Mouse (Mus musculus) duodenum, adult 2 months (tissue): Measurements from ENCODE around the gene Slc45a2. TPM values are rescaled to one million over a fixed set of nuclear protein-coding genes. Genes with fewer than 3 reads are reported as not detected.

Experiments used
- polyA plus RNA-seq: library from polyadenylated mRNA; depleted of rRNA; stranded (reverse); fragments of >200 nt; gene quantifications from 2 replicates; pipeline ENCODE4 v1.2.3, GENCODE M21; 2012; ENCODE audit warnings: low replicate concordance; rRNA removed

Gene Slc45a2
- not detected in 2 replicates for polyA plus RNA-seq

DNA sequence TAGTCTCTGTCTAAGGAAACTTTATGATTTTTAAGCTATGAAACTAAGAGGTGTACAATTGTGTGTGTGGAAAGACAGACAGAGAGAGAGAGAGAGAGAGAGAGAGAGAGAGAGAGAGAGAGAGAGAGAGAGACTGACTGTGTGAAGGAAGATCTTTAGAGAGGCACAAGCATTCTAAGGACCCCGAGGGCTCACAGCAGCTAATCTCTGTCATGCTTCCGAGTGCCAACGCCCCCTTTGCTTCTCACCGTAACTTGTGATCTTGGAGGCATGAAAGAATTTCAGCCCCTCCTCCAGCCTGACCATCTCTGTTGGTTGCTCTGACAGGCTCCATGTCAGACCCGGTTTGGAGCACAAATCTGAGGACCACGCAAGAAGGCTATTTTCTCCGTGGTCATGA, at the start of gene Slc45a2:
Slc45a2 (plus strand) TSS at position 301 of the 400 bp plus-strand sequence.

DNA sequence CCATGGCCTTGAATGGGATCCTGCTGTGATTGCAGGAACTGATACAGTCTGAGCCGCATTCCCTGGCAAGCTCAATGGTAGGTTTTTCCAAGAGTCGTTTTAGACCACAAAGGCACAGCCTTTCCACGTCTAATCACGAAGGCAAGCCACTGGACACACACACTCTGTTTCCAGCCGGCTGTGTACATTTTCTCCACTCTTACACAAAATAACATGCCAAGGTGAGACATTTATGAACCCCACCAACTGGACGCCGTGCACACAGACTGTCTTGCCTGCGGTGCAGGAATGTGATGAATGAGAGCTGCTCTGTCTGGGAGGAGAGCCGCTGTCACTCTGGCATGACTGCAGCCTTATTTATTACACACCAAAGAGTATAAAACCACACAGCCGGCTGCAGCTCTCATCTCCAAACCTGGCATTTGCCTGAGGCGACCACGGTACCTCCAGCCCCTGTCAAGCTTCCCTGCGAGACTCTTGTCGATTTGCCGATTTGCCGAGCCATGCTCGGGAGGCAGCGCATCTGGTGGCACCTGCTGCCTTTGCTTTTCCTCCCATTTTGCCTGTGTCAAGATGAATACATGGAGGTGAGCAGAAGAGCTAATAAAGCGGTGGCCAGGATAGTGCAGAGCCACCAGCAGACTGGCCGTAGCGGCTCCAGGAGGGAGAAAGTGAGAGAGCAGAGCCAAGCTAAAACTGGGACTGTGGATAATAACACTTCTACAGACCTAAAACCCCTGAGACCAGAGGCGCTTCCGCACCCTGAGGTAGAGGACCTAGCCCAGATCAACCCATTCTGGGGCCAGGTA, 48.4 kb upstream of the Slc45a2 start, which contains the start of gene C1qtnf3:
C1qtnf3 (plus strand) TSS at position 382 of the 809 bp plus-strand sequence.

DNA sequence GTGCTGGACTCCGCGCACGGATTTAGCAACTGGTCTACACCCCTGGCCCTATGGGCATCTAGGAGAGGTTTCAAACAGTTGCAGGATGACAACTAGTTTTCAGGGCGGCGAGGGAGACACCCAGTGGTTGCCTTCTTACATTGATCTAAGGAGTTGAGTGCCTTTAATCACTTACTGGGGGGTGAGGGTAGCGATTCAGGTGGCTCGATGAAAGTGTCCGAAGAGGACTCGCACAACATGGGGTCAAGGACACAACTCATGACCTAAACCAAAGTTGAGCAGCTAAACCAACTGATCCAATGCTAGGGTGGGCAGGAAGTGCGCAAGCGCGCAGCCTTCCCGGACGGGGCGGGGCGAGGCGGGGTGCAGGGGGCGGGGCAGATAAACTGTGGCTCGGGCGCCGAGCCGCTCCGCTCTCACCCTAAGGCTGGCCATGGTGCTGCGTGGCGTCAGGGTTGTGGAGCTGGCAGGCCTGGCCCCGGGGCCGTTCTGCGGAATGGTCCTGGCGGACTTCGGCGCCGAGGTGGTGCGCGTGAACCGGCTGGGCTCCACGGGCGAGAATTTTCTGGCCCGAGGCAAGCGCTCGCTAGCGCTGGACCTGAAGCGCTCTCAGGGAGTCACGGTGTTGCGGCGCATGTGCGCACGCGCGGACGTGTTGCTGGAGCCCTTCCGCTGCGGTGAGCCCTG, 19.0 kb upstream of the Slc45a2 start, which contains the start of gene Amacr:
Amacr (plus strand) TSS at position 380 of the 687 bp plus-strand sequence.

DNA sequence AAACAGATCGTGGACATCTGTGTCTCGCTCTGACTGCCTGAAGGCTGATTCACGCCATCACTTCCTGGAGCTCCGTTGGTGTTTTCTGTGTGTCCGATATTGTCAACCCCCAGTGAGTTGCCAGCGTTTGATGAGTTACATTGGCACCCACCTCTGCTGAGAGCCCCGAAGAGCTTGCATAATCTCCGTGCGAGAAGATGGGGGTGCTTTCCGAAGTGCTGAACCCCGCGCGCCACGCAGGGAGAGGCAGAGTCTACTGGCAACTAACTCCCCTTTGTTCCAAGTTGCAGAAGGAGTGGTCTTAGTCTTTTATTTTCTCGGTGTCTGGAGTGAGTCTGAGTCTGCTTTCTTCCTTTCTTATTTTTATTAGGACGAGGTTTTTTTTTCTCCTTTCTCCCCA, 37.2 kb downstream of the Slc45a2 start, which contains the start of gene Rxfp3:
Rxfp3 (minus strand) TSS at position 281 of the 400 bp plus-strand sequence.

DNA sequence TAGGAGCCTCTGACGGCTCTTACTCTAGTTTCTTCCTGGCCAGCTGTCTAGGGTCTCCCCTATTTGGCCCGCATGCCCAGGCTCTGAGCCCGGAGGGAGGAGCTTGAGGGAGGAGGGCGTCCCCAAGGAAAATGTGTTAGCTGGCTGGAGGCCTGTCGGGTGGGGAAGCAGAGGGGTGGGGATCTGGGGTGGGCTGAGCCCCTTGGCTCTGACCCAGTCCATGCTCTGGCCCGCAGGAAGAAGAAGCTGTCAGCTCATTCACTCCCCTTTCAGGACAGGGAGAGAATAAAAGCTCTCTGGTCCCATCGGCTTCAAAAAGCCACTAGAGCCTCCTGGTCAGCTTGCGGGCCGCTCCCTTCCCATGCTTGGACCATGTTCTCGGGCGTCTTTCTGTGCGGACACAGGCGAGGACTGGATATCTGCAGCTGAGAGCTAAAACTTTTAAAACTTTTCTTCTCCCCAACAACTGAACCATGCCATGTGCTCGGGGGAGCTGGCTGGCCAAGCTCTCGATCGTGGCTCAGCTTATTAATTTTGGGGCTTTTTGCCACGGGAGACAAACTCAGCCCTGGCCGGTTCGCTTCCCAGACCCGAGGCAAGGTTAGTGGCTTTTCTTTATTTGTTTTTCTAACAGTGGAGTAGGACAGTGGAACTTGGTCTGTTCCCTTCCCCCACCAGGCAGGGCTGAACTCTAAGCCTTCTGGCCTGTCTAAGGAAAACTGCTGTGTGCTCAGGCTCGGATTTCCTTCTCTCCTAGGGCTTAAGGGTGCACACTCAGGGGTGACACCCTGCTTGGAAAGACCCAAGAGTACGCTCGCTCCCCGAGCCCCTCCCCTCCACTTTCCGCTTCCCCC, 64.3 kb downstream of the Slc45a2 start, which contains the start of gene Adamts12:
Adamts12 (plus strand) TSS at position 233 of the 854 bp plus-strand sequence.

Other genes starting within 250 kb of the Slc45a2 start
- 0.32 and 0.35 TPM in 2 replicates for gene C1qtnf3, start 48.4 kb upstream of the Slc45a2 start, polyA plus RNA-seq
- gene Amacr, start 19.0 kb upstream of the Slc45a2 start, polyA plus RNA-seq, result 7.7 and 9.0 TPM in 2 replicates
- not detected in 2 replicates for gene Rxfp3, start 37.3 kb downstream of the Slc45a2 start, polyA plus RNA-seq
- gene Adamts12, start 64.1 kb downstream of the Slc45a2 start, polyA plus RNA-seq, result 0.05 and 0.20 TPM in 2 replicates